Mouse (Mus musculus) thymus, postnatal 0 days (tissue): ENCODE data around the gene Clba1. TPM values are rescaled to one million over a fixed set of nuclear protein-coding genes. Genes with fewer than 3 reads are reported as not detected.

ENCODE experiments used
- DNase-seq: peaks from one replicate; pipeline ENCODE4 v3.0.0-alpha.2; 2015; ENCODE audit warnings: low spot score
- polyA plus RNA-seq: library from polyadenylated mRNA; unstranded; fragments of >200 nt; fragmentation: Nextera tagmentation; extraction: Ambion mirVana; gene quantifications from 2 replicates; pipeline ENCODE4 v1.2.1, GENCODE M21; 2015

The Clba1 gene
- polyA plus RNA-seq, 1 experiment from 2014 or later = 4.8 TPM

- no peak for DNase-seq
Measured at GRCm38 (mm10) chr12:112794998-112795397, 13.7 kb upstream of the Clba1 start.

- DNase-seq = no peak
Measured at GRCm38 (mm10) chr12:112795466-112796104, 13.2 kb upstream of the Clba1 start.

- no peak for DNase-seq
Measured at GRCm38 (mm10) chr12:112796551-112797510, 11.9 kb upstream of the Clba1 start.

- DNase-seq = no peak
Measured at GRCm38 (mm10) chr12:112797672-112798331, 10.9 kb upstream of the Clba1 start.

- no peak for DNase-seq
Measured at GRCm38 (mm10) chr12:112798332-112798681, 10.4 kb upstream of the Clba1 start.

GRCm38 (mm10) chr12:112798716-112799115 lies 10.0 kb upstream of the Clba1 start:
- DNase-seq = no peak

- DNase-seq = no peak
Measured at GRCm38 (mm10) chr12:112799237-112799970, 9.3 kb upstream of the Clba1 start.

GRCm38 (mm10) chr12:112800476-112800875 lies 8.3 kb upstream of the Clba1 start:
- peak; percentile 89 for DNase-seq

- DNase-seq = no peak
Measured at GRCm38 (mm10) chr12:112801864-112802846, 6.6 kb upstream of the Clba1 start, which contains the start of gene Ahnak2. TSS of gene Ahnak2 (minus strand) at chr12:112802657.

- DNase-seq = no peak
Measured at GRCm38 (mm10) chr12:112802917-112803316, 5.8 kb upstream of the Clba1 start.

GRCm38 (mm10) chr12:112804046-112804445 lies 4.7 kb upstream of the Clba1 start:
- DNase-seq = no peak

- DNase-seq = no peak
Measured at GRCm38 (mm10) chr12:112806044-112806443, 2.7 kb upstream of the Clba1 start.

GRCm38 (mm10) chr12:112807796-112808195 lies 941 bp upstream of the Clba1 start:
- DNase-seq = no peak

- DNase-seq = no peak
Measured at GRCm38 (mm10) chr12:112808212-112808586, 538 bp upstream of the Clba1 start.

GRCm38 (mm10) chr12:112809641-112810040 lies 904 bp downstream of the Clba1 start:
- DNase-seq = peak; percentile 19

GRCm38 (mm10) chr12:112810092-112810885 lies 1.6 kb downstream of the Clba1 start:
- no peak for DNase-seq

GRCm38 (mm10) chr12:112813370-112813769 lies 4.6 kb downstream of the Clba1 start:
- DNase-seq = no peak

- DNase-seq = no peak
Measured at GRCm38 (mm10) chr12:112814682-112815470, 6.1 kb downstream of the Clba1 start.
